Mouse (Mus musculus) E14TG2a.4 (cell line): ENCODE measurements around the gene Orm3.

Experiments used
- CTCF ChIP-seq: conservative IDR thresholded peaks from 2 replicates; pipeline ENCODE4 v1.5.1; 2014; ENCODE audit warnings: low read length
- NANOG ChIP-seq: IDR thresholded peaks from 2 replicates; pipeline ENCODE4 v1.6.1; 2014; ENCODE audit warnings: borderline replicate concordance, low read length, mixed read lengths
- POU5F1 ChIP-seq: IDR thresholded peaks from 2 replicates; pipeline ENCODE4 v1.6.1; 2014; ENCODE audit warnings: low read length, borderline replicate concordance

GRCm38 (mm10) chr4:63362150-63362549 lies 6.2 kb downstream of the Orm3 start, which contains the start of gene Orm2:
- TF ChIP-seq CTCF: no peak
- no peak for TF ChIP-seq POU5F1
- no peak for TF ChIP-seq NANOG
